Mouse (Mus musculus) T-helper 2 cell (primary cell): ENCODE measurements around the gene Gm20388.

Source experiments
- in situ Hi-C: fragments of 300-600 bp; cut with MboI, MseI; formaldehyde crosslinking; loops from one replicate; pipeline ENCODE4 v1.15.1; 2025; ENCODE audit warnings: high pct_unique_total_duplicates

Gene Gm20388

GRCm38 (mm10) chr8:123715916-123716592 lies 3805.4 kb downstream of the Gm20388 start:
- in situ Hi-C loops = no loop called here

DNA sequence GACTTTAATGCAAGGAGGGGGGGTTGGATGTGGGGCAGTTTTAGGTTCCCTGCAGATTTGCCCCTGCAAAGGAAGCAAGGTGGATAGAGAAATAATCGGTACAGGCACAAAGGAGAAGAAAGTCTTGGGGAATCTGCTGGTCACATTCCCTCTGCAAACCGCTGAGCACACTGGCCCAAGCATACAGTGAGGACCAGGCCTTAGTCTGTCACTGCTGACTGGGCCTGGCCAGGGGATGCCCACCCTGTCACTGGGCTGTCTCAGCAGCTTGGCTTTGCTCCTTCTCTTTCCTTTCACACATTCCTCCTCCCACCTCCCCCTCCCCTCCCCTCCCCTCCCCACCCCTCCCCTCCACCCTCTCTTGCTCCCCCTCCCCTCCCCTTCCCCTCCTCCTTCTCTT lies 3806.5 kb downstream of the Gm20388 start:
- in situ Hi-C loops = no loop called here

- in situ Hi-C loops = no loop called here
These were observed 3807.2 kb downstream of the Gm20388 start for GRCm38 (mm10) chr8:123717516-123718490.

GRCm38 (mm10) chr8:123718752-123719151 lies 3808.1 kb downstream of the Gm20388 start:
- in situ Hi-C loops = no loop called here

DNA sequence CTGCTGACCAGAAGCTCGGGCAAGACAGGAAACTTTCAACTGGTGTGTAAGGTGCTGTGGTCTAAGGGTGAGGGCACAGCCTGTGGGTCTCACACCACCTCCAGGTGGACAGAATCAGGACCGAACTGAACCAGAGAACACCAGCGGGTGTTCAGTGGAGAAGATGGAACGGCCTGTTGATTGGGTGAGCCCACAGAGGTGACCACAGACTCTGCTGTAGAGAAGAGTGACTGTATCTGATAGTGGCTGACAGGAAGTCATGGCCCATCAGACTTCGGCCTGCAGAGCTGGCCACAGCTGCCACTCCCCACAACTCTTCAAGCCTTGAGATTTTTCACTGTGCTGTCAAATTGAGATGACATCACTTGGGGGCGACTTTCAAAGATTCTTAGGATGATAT lies 3808.6 kb downstream of the Gm20388 start:
- in situ Hi-C loops = no loop called here

- in situ Hi-C loops = no loop called here
These were observed 3809.2 kb downstream of the Gm20388 start for GRCm38 (mm10) chr8:123719811-123720210.

DNA sequence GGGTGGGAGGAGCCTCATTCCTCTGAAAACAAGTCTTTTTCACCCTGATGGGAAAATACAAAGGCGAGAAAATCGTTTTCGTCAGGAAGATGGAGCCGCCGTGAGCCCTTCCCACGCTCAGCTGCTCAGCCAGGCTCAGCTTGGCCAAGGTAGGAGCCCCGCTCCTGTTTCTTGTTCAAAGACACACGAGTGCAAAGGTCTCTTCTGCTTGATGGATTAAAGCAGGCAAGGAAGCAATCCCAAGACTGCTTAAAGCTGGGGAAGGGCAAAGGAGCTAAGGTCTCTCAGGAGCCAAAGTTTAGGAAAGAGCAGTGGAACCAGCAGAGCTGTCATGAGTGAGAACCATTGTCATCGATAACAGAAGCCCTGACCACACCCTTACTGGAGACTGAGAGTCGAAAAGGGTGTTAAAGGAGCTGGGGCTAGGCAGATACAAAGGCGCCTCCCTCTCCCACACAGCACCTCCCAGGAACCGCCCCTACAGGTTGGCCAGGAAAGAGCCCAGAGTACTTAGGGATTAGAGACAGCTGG lies 3809.9 kb downstream of the Gm20388 start:
- in situ Hi-C loops = no loop called here

GRCm38 (mm10) chr8:123722245-123722644 lies 3811.6 kb downstream of the Gm20388 start:
- in situ Hi-C loops = no loop called here

DNA sequence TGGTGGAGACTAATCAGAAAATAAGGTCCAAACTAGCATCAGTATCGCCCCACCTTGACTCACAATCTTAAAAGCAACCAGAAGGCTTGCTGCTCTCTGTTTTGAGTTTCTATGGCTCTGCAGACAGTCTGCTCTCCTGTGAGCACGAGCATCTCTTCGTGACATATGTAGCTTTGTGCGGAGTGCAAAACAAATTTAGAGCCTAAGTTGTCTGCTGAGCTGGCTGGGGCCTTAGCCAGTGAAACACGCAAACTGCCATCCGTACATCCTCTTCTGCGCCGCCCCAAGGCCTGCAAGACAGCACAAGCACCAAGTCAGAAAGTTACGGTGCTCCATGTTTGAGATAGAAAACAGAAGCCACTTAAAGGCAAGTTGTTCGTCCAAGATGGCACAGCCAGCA lies 3814.1 kb downstream of the Gm20388 start:
- in situ Hi-C loops = loop anchor here (25.0 kb wide), 1 partner anchor 1588 kb away; no protein-coding TSS in a partner anchor

GRCm38 (mm10) chr8:123725261-123725660 lies 3814.6 kb downstream of the Gm20388 start:
- in situ Hi-C loops = loop anchor here (25.0 kb wide), 1 partner anchor 1587 kb away; no protein-coding TSS in a partner anchor

DNA sequence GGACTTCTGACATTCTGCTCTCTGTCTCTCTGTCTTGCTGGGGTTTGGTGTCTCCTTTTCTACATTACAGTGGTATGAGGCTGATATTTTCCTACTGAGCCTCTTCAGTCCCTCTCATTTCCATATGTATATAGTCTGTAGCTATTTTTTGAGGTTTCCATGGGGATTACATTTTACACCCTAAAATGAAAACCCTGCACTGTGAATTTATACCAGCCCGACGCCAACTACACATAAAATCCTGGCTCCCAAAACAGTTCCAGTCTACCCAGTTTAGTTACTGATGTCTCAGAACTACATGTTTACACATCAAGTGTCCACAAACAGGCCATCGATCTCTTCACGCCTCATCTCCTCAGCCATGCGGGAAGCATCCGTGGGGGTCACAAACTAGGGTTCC lies 3816.1 kb downstream of the Gm20388 start:
- in situ Hi-C loops = loop anchor here (25.0 kb wide), 1 partner anchor 1586 kb away; no protein-coding TSS in a partner anchor

DNA sequence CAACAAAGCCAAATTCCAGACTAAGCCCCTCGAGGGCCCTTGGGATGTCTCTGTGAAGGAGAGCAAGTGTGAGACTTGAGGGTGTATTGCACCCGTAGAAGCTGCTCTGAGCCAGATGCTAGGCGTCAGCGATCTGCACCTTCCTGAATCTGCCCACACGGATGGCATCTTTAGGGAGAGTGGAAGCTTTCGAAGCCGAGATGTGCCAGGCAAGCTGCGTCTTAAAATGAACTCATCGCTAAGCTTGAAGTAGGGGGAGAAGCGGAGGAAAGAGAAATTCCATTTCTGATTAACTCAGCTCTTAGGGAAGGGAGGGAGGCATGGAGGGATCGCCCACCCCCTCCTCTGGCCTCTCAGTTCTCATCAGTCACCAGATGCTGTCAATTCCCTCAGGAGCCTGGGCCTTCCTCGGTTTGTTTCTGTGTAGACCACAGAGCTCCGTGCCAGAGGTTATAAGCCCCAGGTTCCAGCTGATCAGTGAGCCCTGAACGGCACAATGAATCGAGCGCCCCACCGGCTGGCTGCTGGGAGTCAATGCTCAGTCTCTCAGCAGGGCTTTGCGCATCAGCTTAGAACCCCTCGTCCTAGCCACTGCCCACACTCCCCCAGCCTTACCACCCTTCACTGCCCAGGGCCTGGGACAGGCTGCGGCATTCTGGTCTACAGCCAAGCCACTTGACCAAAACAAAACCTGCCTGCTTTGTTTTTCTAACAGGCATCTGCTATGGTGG lies 3818.6 kb downstream of the Gm20388 start:
- in situ Hi-C loops = loop anchor here (25.0 kb wide), 1 partner anchor 1583 kb away; no protein-coding TSS in a partner anchor

- in situ Hi-C loops = loop anchor here (25.0 kb wide), 1 partner anchor 1582 kb away; no protein-coding TSS in a partner anchor
These were observed 3819.3 kb downstream of the Gm20388 start for GRCm38 (mm10) chr8:123729786-123730411.

DNA sequence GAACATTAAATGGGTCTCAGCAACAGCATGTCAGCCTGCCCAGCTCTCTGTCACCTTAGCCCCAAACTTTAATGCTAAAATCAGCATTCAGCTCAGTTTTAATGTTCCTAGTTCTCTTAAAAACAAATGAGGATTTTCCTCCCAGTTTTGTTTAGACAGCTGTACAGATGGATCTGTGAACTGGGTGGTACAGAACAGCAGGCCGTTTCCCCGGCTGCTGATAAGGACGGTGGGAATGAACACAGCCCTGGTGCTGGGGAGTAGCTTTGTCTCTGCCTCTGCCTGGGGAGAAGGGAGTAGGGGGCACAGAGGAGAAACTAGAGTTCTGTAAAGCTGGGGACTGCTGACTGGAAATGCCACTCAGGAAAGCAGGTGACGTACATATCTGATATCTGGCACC lies 3821.7 kb downstream of the Gm20388 start:
- in situ Hi-C loops = loop anchor here (25.0 kb wide), 1 partner anchor 1580 kb away; no protein-coding TSS in a partner anchor

DNA sequence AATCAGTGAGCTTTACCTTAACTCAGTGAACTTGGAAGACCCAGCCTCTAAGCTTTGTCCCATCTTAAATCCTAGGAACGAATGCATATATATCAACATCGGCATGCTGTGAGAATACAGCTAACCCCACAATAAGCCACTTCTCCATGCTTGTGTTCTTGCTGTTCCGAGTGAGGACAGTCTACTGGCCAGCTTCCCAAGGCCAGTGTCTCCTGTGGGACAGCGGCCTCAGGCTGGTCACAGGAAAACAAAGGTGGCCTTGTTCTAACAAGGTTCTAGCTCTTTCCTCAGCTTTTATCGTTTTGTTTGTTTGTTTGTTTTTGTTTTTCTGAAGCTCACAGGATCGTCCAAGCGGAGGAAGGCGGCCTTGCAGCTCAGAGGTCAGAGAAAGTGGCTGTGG lies 3823.8 kb downstream of the Gm20388 start:
- in situ Hi-C loops = loop anchor here (25.0 kb wide), 1 partner anchor 1578 kb away; no protein-coding TSS in a partner anchor

DNA sequence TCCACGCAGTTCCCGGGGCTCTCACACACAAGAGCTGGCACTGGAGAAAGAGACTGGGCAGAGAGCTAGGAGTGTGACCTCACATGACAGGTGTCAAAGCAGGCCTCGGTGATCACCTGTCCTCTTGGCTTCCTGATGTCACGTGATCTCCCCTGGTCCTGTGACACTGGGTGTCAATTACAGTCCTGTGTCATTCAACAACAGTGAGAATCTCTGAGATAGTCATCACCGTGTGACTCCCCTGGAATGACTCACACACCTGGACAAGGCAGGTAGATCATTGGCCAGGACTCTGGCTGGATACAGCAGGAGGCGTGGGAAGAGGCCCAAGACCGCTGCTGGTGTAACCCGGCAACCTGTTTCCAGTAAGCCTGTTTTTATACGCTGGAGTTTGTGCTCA lies 3826.3 kb downstream of the Gm20388 start:
- in situ Hi-C loops = loop anchor here (25.0 kb wide), 1 partner anchor 1575 kb away; no protein-coding TSS in a partner anchor

DNA sequence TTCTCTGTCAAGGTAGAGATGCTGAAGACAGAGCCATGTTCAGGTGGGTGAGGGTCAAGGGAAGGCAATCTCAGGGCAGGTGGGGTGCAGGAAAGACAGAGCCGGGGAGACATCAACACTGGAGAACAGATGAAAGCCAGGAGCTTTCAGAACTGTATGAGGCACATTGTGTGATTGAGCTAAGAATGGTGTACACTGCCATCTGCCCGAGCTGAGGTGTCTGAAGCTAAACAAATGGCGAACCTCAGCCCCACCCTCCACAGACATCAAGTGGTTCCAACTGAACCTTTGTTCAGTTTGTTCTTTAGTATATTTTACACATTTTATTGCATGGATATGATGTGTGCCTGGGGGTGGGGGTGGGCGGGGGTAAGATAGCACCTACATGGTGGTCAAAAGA lies 3829.6 kb downstream of the Gm20388 start:
- in situ Hi-C loops = loop anchor here (25.0 kb wide), 1 partner anchor 1572 kb away; no protein-coding TSS in a partner anchor

- in situ Hi-C loops = loop anchor here (25.0 kb wide), 1 partner anchor 1571 kb away; no protein-coding TSS in a partner anchor
These were observed 3830.6 kb downstream of the Gm20388 start for GRCm38 (mm10) chr8:123741232-123741631.

GRCm38 (mm10) chr8:123746488-123746887 lies 3835.8 kb downstream of the Gm20388 start:
- in situ Hi-C loops = loop anchor here (25.0 kb wide), 1 partner anchor 1566 kb away; no protein-coding TSS in a partner anchor

GRCm38 (mm10) chr8:123747772-123748171 lies 3837.1 kb downstream of the Gm20388 start:
- in situ Hi-C loops = loop anchor here (25.0 kb wide), 1 partner anchor 1565 kb away; no protein-coding TSS in a partner anchor
